Mouse (Mus musculus) liver, adult 2 months (tissue): ENCODE measurements around the gene Drc3.

Experiments used
- CTCF ChIP-seq: fragments of 200-500 bp; IDR thresholded peaks from 2 replicates; pipeline ENCODE4 v1.5.1; 2011; ENCODE audit warnings: low read depth, low read length, control low read depth
- POLR2A ChIP-seq: fragments of 200-500 bp; IDR thresholded peaks from 2 replicates; pipeline ENCODE4 v1.6.1; 2011; ENCODE audit warnings: low read length, control low read depth; ENCODE audit not compliant: insufficient read depth; ENCODE audit errors: extremely low read depth

DNA sequence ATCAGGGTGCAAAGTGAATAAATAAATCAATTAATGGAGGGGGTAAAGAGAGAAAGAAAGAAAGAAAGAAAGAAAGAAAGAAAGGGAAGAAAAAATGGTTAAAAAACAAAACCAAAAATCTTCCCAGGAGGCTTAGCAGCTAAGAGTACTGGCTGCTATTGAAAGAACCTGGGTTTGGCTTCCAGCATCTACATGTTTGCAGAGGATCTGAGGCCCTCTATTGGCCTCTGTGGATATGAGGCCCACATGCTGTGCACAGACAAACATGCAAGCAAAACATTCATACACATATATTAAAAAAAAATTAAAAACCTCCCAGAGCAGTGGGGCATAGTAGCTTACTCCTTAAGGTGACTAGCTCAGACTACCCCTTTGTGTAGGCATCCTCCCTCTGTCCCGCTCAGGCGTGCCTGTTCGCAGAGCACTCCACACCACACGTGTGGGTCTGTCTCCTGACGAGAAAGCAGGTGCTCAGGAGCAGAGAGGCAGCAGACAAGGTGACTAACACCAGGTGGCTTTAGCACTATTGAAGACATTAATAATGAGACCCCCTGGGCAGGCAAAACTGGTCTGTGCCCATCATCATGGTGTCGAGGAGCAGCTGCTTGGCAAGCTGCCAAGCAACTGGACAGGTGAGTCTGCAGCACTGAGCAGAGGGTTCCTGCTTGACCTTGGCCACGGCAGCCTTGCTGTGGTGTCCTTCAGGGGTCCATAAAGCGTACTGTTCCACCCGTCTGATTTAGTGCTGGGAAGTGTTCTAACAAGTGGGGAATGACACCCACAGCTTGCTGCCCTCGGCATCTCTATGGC lies 33.7 kb upstream of the Drc3 start:
- no peak for TF ChIP-seq CTCF
- TF ChIP-seq POLR2A: no peak
